In genomic region chr4:134397121-134397520, GRCm38 (mm10) we compare ENCODE assay signal across 8 mouse cellular contexts. TPM values are rescaled to one million over a fixed set of nuclear protein-coding genes. Genes with fewer than 3 reads are reported as not detected.
DNase-seq lines count a peak whose midpoint lies in the region; ATAC-seq and TF ChIP-seq lines count a peak whose summit lies in the region.

No protein-coding gene starts in this region.

- peak; percentile 48 for DNase-seq in right cerebral cortex, postnatal 25 days
- DNase-seq in right cerebral cortex, adult 2 months (ENCODE audit: low spot score in 2 of 2), result no peak
- peak; percentile 84 to 96 for DNase-seq in kidney, postnatal 25 days
- peak; percentile 88 for DNase-seq in lung, postnatal 36 days
- DNase-seq in thymus, postnatal 0 days (ENCODE audit: low spot score), result no peak

- 5% methylated on average over 7 of the region's 7 CpGs for WGBS in embryonic facial prominence, embryonic 15.5 days
- 14% methylated on average over 7 of the region's 7 CpGs for WGBS in heart, embryonic 15.5 days

- peak overlapping the region; percentile 86 for H3K27ac ChIP-seq in embryonic facial prominence, embryonic 15.5 days (replicated peaks)
- H3K27ac ChIP-seq in heart, embryonic 15.5 days, result peak overlapping the region; percentile 92
- H3K27ac ChIP-seq in testis, adult 2 months (ENCODE audit: control insufficient read depth, insufficient read depth, low read depth, low read length), result peak overlapping the region; percentile 67

- TF ChIP-seq POLR2A in testis, adult 2 months (IDR thresholded peaks at IDR 0.05; ENCODE audit: control insufficient read depth, low read depth, low read length), result no peak

- H3K4me2 ChIP-seq in embryonic facial prominence, embryonic 15.5 days (replicated peaks), result peak overlapping the region; percentile 73
- H3K4me2 ChIP-seq in heart, embryonic 15.5 days, result peak overlapping the region; percentile 90

- peak overlapping the region; percentile 51 for H3K4me3 ChIP-seq in embryonic facial prominence, embryonic 15.5 days (replicated peaks)
- H3K4me3 ChIP-seq in heart, embryonic 15.5 days, result peak overlapping the region; percentile 63
- peak overlapping the region; percentile 48 for H3K4me3 ChIP-seq in testis, adult 2 months (ENCODE audit: control insufficient read depth, low read depth, low read length)

- TF ChIP-seq CTCF in testis, adult 2 months (IDR thresholded peaks at IDR 0.05; ENCODE audit: control insufficient read depth, insufficient read depth, insufficient replicate concordance, low read depth, low read length), result no peak

- no peaks in the 10 kb centered on the region for H3K36me3 ChIP-seq in embryonic facial prominence, embryonic 15.5 days
- H3K36me3 ChIP-seq in heart, embryonic 15.5 days, result no peaks in the 10 kb centered on the region
- no peaks in the 10 kb centered on the region for H3K36me3 ChIP-seq in testis, adult 2 months (ENCODE audit: control insufficient read depth, insufficient read depth, low read length)

- no peaks in the 10 kb centered on the region for H3K9me3 ChIP-seq in embryonic facial prominence, embryonic 15.5 days (replicated peaks)
- no peaks in the 10 kb centered on the region for H3K9me3 ChIP-seq in heart, embryonic 15.5 days (replicated peaks)

- peak overlapping the region; percentile 1; the same call in 1 of the 2 replicates for H3K9ac ChIP-seq in embryonic facial prominence, embryonic 15.5 days
- peak overlapping the region; percentile 52 for H3K9ac ChIP-seq in heart, embryonic 15.5 days

- H3K4me1 ChIP-seq in embryonic facial prominence, embryonic 15.5 days, result peaks cover 28% of the 10 kb centered on the region
- H3K4me1 ChIP-seq in heart, embryonic 15.5 days (replicated peaks), result peaks cover 28% of the 10 kb centered on the region
- peaks cover 24% of the 10 kb centered on the region for H3K4me1 ChIP-seq in testis, adult 2 months (ENCODE audit: control insufficient read depth, insufficient read depth, low read length)

- H3K27me3 ChIP-seq in embryonic facial prominence, embryonic 15.5 days, result no peaks in the 10 kb centered on the region
- no peaks in the 10 kb centered on the region for H3K27me3 ChIP-seq in heart, embryonic 15.5 days
- H3K27me3 ChIP-seq in testis, adult 2 months (ENCODE audit: control insufficient read depth, insufficient read depth, low read length), result no peaks in the 10 kb centered on the region

- ATAC-seq in embryonic facial prominence, embryonic 15.5 days (ENCODE audit: insufficient number of reproducible peaks, low FRiP score, low TSS enrichment, low read depth), result no peak
- 0 out of 2 replicates have a peak, but pooled peaks have one; percentile 36 for ATAC-seq in heart, embryonic 15.5 days (replicated peaks; ENCODE audit: insufficient number of reproducible peaks, insufficient read depth, low FRiP score, low read depth)

RNA-seq across cellular contexts. Expression of gene Pafah2, which starts 1.0 kb away (rescaled TPM):
- 15.7 and 17.7 TPM in 2 replicates for polyA plus RNA-seq in embryonic facial prominence, embryonic 15.5 days (2015; fragmentation: Nextera tagmentation; extraction: Ambion mirVana)
- polyA plus RNA-seq in heart, embryonic 15.5 days (2015; fragmentation: Nextera tagmentation; extraction: Ambion mirVana), result 10.3 and 10.6 TPM in 2 replicates
- polyA plus RNA-seq in testis, adult 2 months (2012; rRNA removed), result 36.0 and 37.2 TPM in 2 replicates
- polyA plus RNA-seq in thymus, postnatal 0 days (2015; fragmentation: Nextera tagmentation; extraction: Ambion mirVana), result 4.6 and 5.3 TPM in 2 replicates

RNA-seq across cellular contexts. Expression of gene Extl1, which starts 13.5 kb away (rescaled TPM):
- polyA plus RNA-seq in embryonic facial prominence, embryonic 15.5 days (2015; fragmentation: Nextera tagmentation; extraction: Ambion mirVana), result 4.1 and 4.5 TPM in 2 replicates
- polyA plus RNA-seq in heart, embryonic 15.5 days (2015; fragmentation: Nextera tagmentation; extraction: Ambion mirVana), result 2.3 and 2.9 TPM in 2 replicates
- polyA plus RNA-seq in testis, adult 2 months (2012; rRNA removed), result 0.25 and 0.26 TPM in 2 replicates
- polyA plus RNA-seq in thymus, postnatal 0 days (2015; fragmentation: Nextera tagmentation; extraction: Ambion mirVana), result 2.9 and 3.3 TPM in 2 replicates

RNA-seq across cellular contexts. Expression of gene Slc30a2, which starts 54.1 kb away (rescaled TPM):
- polyA plus RNA-seq in embryonic facial prominence, embryonic 15.5 days (2015; fragmentation: Nextera tagmentation; extraction: Ambion mirVana), result 1.6 and 2.3 TPM in 2 replicates
- 0.18 and 0.21 TPM in 2 replicates for polyA plus RNA-seq in heart, embryonic 15.5 days (2015; fragmentation: Nextera tagmentation; extraction: Ambion mirVana)
- 19.1 and 21.3 TPM in 2 replicates for polyA plus RNA-seq in testis, adult 2 months (2012; rRNA removed)
- 0.17 and 0.40 TPM in 2 replicates for polyA plus RNA-seq in thymus, postnatal 0 days (2015; fragmentation: Nextera tagmentation; extraction: Ambion mirVana)

Comparison
In these comparisons a context has a peak if more than half of its experiments do, and no peak if none do; other contexts are left out.
1. DNase-seq: peak in right cerebral cortex, postnatal 25 days (single experiment), kidney, postnatal 25 days (2 of 2) and lung, postnatal 36 days (single experiment); none in right cerebral cortex, adult 2 months (0 of 2) and thymus, postnatal 0 days (single experiment).
2. Peak in every context shown above with its lines, with median percentiles within 50 percentile points of each other: H3K27ac ChIP-seq and H3K4me3 ChIP-seq.